Mouse (Mus musculus) heart, embryonic 13.5 days (tissue): Measurements from ENCODE around the gene Gm36210. TPM values are rescaled to one million over a fixed set of nuclear protein-coding genes. Genes with fewer than 3 reads are reported as not detected.
"Not testable (repeated sequence)": the region's sequence is repeated elsewhere in the genome, so short reads cannot be mapped to it uniquely, and the experiment has no call there.

Source experiments
- ATAC-seq: fragments of 200-750 bp; cut with Nextera tagmentation; 2 replicates; pipeline ENCODE4 v1.8.0; 2017; ENCODE audit warnings: moderate TSS enrichment; ENCODE audit not compliant: insufficient number of reproducible peaks, low FRiP score, low TSS enrichment; ENCODE audit errors: extremely low read depth
- H3K27ac ChIP-seq: fragments of 300-500 bp; sonication (generic); replicated peaks from 2 replicates; pipeline ENCODE4 v1.5.1; 2015; ENCODE audit warnings: moderate library complexity, mild to moderate bottlenecking, inconsistent platforms
- H3K27me3 ChIP-seq: fragments of 300-500 bp; sonication (generic); replicated peaks from 2 replicates; pipeline ENCODE4 v1.6.1; 2015; ENCODE audit warnings: mild to moderate bottlenecking, inconsistent platforms
- H3K36me3 ChIP-seq: fragments of 300-500 bp; sonication (generic); 2 replicates; pipeline ENCODE4 v1.6.1; 2015; ENCODE audit warnings: mild to moderate bottlenecking, inconsistent platforms
- H3K4me1 ChIP-seq: fragments of 300-500 bp; sonication (generic); 2 replicates; pipeline ENCODE4 v1.6.1; 2015; ENCODE audit warnings: inconsistent platforms
- H3K4me2 ChIP-seq: fragments of 300-500 bp; sonication (generic); 2 replicates; pipeline ENCODE4 v1.6.1; 2015; ENCODE audit warnings: inconsistent platforms, mild to moderate bottlenecking, moderate library complexity
- H3K4me3 ChIP-seq: fragments of 300-500 bp; sonication (generic); 2 replicates; pipeline ENCODE4 v1.5.1; 2015; ENCODE audit warnings: moderate library complexity, mild to moderate bottlenecking, inconsistent platforms
- H3K9ac ChIP-seq: fragments of 300-500 bp; sonication (generic); 2 replicates; pipeline ENCODE4 v1.6.1; 2015; ENCODE audit warnings: inconsistent platforms, mild to moderate bottlenecking, moderate library complexity
- H3K9me3 ChIP-seq: fragments of 300-500 bp; sonication (generic); 2 replicates; pipeline ENCODE4 v1.6.1; 2016; ENCODE audit warnings: inconsistent platforms
- WGBS: fragments of 180-500 bp; shearing (Covaris S2); methylation state at CpG from one replicate; pipeline ENCODE4 v1.1.7; 2015; ENCODE audit warnings: mixed read lengths; 5-methylcytosine and 5-hydroxymethylcytosine counted together
- polyA plus RNA-seq: library from polyadenylated mRNA; unstranded; fragments of >200 nt; fragmentation: Nextera tagmentation; extraction: Ambion mirVana; gene quantifications from 2 replicates; pipeline ENCODE4 v1.2.1, GENCODE M21; 2015

Gm36210 gene
- polyA plus RNA-seq, 1 experiment from 2014 or later: not detected

DNA sequence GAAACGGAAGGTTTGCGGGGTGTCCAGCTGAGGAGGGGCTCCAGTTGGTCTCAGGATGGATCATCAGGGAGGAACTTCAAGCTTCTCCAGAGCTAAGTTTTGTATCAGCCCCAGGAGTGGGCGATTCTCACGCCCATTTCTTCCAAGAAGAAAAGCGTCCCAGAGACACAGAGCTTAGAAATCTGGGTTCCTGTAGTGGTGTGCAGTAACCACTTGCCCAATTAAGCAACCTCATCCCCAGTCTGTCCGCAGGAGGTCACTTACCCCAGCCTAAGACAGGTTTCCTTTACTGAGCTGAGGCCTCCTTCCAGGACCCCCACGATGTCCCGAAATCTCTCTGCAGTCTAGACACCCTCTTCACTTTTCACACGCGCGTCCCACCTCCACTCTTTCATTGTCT lies 29.1 kb downstream of the Gm36210 start:
- Histone ChIP-seq H3K27me3 (no peaks in the 10 kb centered on the region), H3K4me2 (peak overlapping the region; percentile 94)
- WGBS: 7% methylated on average over 11 of the region's 11 CpGs

DNA sequence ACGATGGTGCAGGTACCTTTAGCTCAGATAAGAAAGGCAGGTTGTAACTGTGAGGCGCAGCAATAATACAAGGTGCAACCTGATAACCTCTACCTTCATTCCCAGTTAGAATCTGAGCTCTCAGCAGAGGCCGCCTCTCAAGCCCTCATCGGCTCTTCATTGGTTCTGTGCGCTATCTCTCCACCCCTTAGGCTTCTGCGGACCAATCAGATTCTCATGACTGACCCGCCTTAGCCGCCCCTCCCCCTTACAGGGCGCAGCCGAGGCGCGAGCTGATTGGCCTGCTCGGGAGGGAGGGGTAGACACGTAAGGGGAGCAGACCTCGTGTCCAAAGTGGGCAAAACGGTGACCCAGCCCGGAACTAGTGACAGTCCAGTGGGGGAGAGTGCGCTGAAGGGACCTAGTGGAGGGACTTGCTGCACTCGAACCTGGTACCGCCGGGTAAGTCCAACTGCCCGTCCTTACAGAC lies 29.5 kb downstream of the Gm36210 start, which contains the start of gene Isoc2a:
Gene Isoc2a, plus strand, starts transcription at position 401 of the 469 bp plus-strand sequence.
- peak within 1 kb of the TSS; percentile 53; the same call in 1 of the 2 replicates for H3K27ac ChIP-seq

More for the DNA sequence above, 29.1 kb downstream of the Gm36210 start:
- no peak for ATAC-seq
- H3K36me3 ChIP-seq: peaks cover 5% of the 10 kb centered on the region; the same call in 1 of the 2 replicates
- peaks cover 17% of the 10 kb centered on the region for H3K4me1 ChIP-seq
- H3K9me3 ChIP-seq: peaks cover 4% of the 10 kb centered on the region; the same call in 1 of the 2 replicates
- peak overlapping the region; percentile 53; the same call in 1 of the 2 replicates for H3K27ac ChIP-seq
- H3K4me3 ChIP-seq: peak overlapping the region; percentile 69
- H3K9ac ChIP-seq: peak overlapping the region; percentile 82

DNA sequence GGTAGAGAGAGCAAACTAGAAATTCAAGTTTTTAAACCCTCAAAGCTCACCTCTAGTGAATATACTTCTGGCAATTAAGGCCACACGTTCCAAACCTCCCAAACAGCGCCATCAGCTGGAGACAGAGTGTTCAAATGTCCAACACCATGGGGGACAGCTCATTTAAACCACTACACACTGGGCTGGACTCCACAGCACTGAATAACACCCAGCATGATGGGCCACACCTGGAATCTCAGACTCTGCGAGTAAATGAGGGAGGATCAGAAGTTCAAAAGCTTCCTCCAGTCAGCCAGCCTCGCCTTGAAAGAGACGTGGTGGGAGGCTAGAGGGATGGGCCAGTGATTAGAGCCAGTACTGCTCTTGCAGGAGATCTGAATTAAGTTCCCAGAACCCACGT lies 36.2 kb downstream of the Gm36210 start, which contains the start of gene Isoc2b:
Gene Isoc2b, minus strand, starts transcription at position 126 of the 400 bp plus-strand sequence.
- ATAC-seq: no peak
- Histone ChIP-seq H3K36me3 (no peaks in the 10 kb centered on the region), H3K4me2 (no peak within 1 kb of the TSS), H3K9ac (no peak within 1 kb of the TSS), H3K27ac (no peak within 1 kb of the TSS), H3K27me3 (no peaks in the 10 kb centered on the region), H3K4me3 (no peak within 1 kb of the TSS), H3K4me1 (peaks cover 20% of the 10 kb centered on the region), H3K9me3 (0 out of 2 replicates have a peak, but pooled peaks cover 3% of the 10 kb centered on the region)
- 51% methylated on average over 6 of the region's 6 CpGs for WGBS

More for the DNA sequence above, 29.5 kb downstream of the Gm36210 start, which contains the start of gene Isoc2a:
- WGBS: under 1% methylated on average over 22 of the region's 22 CpGs
- H3K9me3 ChIP-seq: 0 out of 2 replicates have a peak, but pooled peaks cover under 1% of the 10 kb centered on the region
- H3K36me3 ChIP-seq: peaks cover under 1% of the 10 kb centered on the region; the same call in 1 of the 2 replicates
- H3K9ac ChIP-seq: peak within 1 kb of the TSS; percentile 82
- H3K4me2 ChIP-seq: peak within 1 kb of the TSS; percentile 94
- no peaks in the 10 kb centered on the region for H3K27me3 ChIP-seq
- H3K4me3 ChIP-seq: peak within 1 kb of the TSS; percentile 69
- peak; percentile 98 for ATAC-seq
- peaks cover 17% of the 10 kb centered on the region for H3K4me1 ChIP-seq

DNA sequence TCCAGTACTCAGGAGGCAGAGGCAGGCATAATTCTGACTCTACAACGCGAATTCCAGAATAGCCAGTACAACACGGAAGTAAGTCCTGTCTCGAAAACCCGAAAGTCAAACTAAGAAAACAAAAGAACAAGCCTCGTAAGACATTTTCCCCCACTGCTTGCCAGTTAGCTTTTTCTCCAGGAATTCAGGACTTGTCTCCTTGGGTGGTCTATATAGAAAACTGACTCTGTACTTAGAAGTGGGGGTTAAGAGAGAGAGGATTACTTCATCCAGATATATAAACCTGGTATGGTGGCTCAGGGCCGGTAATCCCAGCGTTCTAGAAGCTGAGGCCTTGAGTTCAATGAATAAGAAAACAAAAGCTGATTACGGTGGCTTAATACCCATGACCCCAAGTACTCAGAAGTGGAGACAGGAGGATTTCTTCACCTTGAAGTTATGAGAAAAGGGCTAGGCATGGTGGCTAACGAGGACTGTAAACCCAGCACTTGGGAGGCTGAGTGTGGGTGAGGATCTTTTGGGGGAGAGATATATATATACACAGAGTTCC lies 39.6 kb downstream of the Gm36210 start:
- peaks cover 30% of the 10 kb centered on the region for H3K4me1 ChIP-seq
- no peaks in the 10 kb centered on the region for H3K27me3 ChIP-seq
- peak overlapping the region; percentile 61 for H3K4me3 ChIP-seq
- no peak for ATAC-seq
- H3K9ac ChIP-seq: peak overlapping the region; percentile 85
- H3K36me3 ChIP-seq: no peaks in the 10 kb centered on the region
- peak overlapping the region; percentile 72 for H3K4me2 ChIP-seq
- WGBS: 43% methylated on average over 10 of the region's 10 CpGs
- 0 out of 2 replicates have a peak, but pooled peaks cover 6% of the 10 kb centered on the region for H3K9me3 ChIP-seq
- H3K27ac ChIP-seq: peak overlapping the region; percentile 75

DNA sequence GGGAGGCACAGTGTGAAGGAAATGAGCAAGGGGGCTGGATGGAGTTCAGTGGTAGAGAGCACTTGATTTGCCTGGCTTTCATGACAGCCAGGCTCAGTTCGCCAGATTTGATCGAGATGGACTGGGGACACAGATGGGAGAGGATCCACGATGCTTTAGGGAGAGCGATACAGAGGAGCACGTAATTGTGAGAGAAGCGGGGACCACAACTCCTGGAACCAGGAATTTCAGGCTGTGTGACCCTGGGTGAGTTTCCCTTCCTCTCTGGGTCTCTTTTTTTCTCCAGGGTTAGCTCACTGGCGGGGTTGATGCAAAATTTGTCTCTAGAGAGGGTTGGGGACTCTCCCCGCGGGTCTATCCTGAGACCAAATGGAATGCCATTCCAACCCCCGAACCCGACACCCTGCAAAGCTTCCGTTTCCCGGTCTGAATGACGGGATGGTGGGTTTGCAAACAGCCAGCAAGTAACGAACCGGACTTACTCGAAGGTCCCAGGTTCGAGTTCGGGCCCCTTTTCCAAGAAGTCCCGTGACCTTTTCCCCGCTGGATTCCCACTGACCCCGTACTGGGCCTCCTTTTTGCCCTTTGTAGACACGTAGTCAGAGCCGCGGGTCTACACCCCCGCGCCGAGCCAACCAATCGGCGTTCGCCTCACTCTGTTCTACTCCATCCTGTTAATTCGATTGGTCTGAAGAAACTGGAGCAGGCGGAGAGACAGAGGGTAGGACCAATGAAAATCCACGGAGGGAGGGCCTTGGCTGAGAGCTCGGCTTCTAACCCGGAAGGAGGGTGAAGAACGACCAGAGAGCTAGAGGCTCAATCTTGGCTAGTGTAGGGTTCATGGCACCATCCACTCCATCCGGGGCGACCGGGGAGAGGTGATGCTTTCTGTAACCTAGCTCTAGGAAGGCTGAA lies 40.5 kb downstream of the Gm36210 start:
- Histone ChIP-seq H3K4me3 (peak overlapping the region; percentile 61), H3K36me3 (no peaks in the 10 kb centered on the region), H3K4me2 (peak overlapping the region; percentile 72), H3K9ac (peak overlapping the region; percentile 85), H3K4me1 (peaks cover 30% of the 10 kb centered on the region), H3K27ac (peak overlapping the region; percentile 75), H3K27me3 (no peaks in the 10 kb centered on the region), H3K9me3 (0 out of 2 replicates have a peak, but pooled peaks cover 6% of the 10 kb centered on the region)
- 4% methylated on average over 40 of the region's 40 CpGs for WGBS
- ATAC-seq: peak; percentile 100

DNA sequence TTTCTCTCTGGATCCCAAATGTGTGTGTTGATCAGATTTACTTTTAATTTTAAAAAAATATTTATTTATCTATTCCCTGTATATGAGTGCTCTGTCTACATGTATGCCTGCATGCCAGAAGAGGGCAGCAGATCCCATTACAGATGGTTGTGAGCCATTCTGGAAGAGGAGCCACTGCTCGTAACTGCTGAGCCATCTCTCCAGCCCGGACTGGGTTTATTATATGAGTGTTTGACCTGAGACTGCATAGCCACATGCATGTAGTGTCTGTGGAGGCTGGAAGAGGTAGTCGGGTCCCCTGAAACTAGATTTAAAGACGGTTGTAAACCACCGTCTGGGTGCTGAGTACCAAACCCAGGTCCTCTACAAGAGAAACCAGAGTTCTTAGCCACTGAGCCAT lies 41.2 kb downstream of the Gm36210 start:
- no peaks in the 10 kb centered on the region for H3K27me3 ChIP-seq
- peak overlapping the region; percentile 61 for H3K4me3 ChIP-seq
- no peaks in the 10 kb centered on the region for H3K36me3 ChIP-seq
- H3K9me3 ChIP-seq: 0 out of 2 replicates have a peak, but pooled peaks cover 6% of the 10 kb centered on the region
- no peak overlapping the region for H3K27ac ChIP-seq
- 66% methylated on average over 5 of the region's 5 CpGs for WGBS
- ATAC-seq: no peak
- H3K4me1 ChIP-seq: peaks cover 30% of the 10 kb centered on the region
- no peak overlapping the region; the same call in 1 of the 2 replicates for H3K9ac ChIP-seq
- H3K4me2 ChIP-seq: peak overlapping the region; percentile 72

DNA sequence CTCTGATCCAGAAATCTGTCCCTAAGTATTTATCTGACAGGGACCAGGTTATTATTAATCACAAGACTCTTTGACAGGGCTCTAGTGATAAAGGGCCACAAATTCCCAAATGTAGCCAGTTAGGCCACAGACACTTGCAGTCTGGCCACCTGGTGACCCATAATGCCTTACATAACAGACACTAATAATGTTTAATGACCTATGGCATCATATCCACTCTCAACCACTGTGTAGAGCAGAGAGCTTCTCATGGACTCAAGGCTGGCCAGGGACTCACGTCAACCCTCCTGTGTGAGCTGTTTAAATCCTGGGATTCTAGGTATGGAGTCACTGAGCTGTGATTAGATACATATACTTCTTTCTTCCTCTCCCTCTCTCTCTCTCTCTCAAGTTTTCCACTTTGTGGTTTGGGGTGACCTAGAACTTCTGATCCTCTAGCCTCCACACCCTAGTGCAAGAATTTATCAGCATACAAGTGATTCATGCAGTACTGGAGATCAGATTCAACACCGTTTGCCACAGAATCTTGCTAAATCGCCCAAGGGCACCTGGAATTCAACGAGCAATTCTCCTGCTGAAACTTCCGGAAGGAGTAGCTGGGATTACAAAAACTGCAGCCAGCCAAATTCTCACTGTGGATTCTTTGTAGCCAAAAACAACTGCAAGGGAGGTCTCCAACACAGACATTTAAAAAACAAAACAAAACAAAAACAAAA lies 42.0 kb downstream of the Gm36210 start:
- no peak for ATAC-seq
- no peak overlapping the region for H3K9ac ChIP-seq
- H3K36me3 ChIP-seq: no peaks in the 10 kb centered on the region
- peaks cover 3% of the 10 kb centered on the region; the same call in 1 of the 2 replicates for H3K27me3 ChIP-seq
- 81% methylated on average over 5 of the region's 5 CpGs for WGBS
- peaks cover 30% of the 10 kb centered on the region for H3K4me1 ChIP-seq
- H3K4me2 ChIP-seq: no peak overlapping the region
- H3K27ac ChIP-seq: no peak overlapping the region; the same call in 1 of the 2 replicates
- 0 out of 2 replicates have a peak, but pooled peaks cover 6% of the 10 kb centered on the region for H3K9me3 ChIP-seq
- no peak overlapping the region for H3K4me3 ChIP-seq

DNA sequence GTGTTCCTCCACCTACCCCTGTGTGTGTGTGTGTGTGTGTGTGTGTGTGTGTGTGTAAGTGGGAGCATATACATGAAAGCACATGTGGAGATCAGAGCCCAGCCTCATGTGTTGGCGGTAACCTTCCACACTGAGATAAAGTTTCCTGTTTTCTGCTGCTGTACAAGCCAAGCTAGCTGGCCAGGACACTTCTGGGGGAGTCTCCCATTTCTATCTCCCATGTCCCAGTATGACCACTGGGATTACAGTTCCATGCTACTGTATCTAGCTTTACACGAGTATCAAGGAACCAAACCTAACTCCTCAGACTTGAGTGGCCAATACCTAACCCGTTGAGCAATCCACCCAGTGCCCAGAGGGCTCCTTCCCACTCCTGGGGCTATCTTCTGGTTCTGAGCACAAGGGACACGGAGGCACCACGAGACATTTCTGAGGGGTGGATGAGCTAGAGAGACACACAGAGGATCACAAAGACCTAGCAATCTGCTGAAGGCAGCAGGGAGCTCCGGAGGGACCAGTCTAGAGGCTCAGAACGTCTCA lies 42.7 kb downstream of the Gm36210 start:
- H3K9ac ChIP-seq: no peak overlapping the region
- 0 out of 2 replicates have a peak, but pooled peaks cover 6% of the 10 kb centered on the region for H3K9me3 ChIP-seq
- 64% methylated on average over 7 of the region's 7 CpGs for WGBS
- H3K4me2 ChIP-seq: no peak overlapping the region
- H3K27ac ChIP-seq: peak overlapping the region; percentile 39; the same call in 1 of the 2 replicates
- H3K4me3 ChIP-seq: no peak overlapping the region
- ATAC-seq: no peak
- H3K27me3 ChIP-seq: peaks cover 9% of the 10 kb centered on the region; the same call in 1 of the 2 replicates
- peaks cover 30% of the 10 kb centered on the region for H3K4me1 ChIP-seq
- no peaks in the 10 kb centered on the region for H3K36me3 ChIP-seq

DNA sequence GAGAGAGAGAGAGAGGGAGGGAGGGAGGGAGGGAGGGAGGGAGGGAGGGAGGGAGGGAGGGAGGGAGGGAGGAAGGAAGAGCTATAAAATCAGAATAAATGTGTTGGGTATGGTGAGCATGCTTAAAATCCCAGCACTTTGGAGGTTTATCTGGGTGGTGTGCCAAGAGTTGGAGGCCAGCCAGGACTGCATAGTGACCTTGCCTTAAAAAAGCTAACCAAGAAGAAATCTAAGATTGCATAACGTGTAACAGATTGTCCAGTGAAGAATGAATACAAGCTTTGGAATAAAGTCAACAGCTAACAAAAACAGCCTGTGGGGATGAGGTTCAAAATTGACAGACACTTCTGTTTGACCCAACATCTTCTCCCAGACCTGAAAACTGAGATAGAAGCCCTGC lies 43.3 kb downstream of the Gm36210 start:
- no peaks in the 10 kb centered on the region for H3K36me3 ChIP-seq
- peak overlapping the region; percentile 39; the same call in 1 of the 2 replicates for H3K27ac ChIP-seq
- H3K9me3 ChIP-seq: 0 out of 2 replicates have a peak, but pooled peaks cover 6% of the 10 kb centered on the region
- peaks cover 28% of the 10 kb centered on the region for H3K4me1 ChIP-seq
- no peak overlapping the region for H3K4me3 ChIP-seq
- WGBS: 12% methylated on average over 1 of the region's 1 CpGs
- ATAC-seq: no peak
- H3K4me2 ChIP-seq: no peak overlapping the region
- H3K9ac ChIP-seq: no peak overlapping the region
- H3K27me3 ChIP-seq: peaks cover 14% of the 10 kb centered on the region; the same call in 1 of the 2 replicates

DNA sequence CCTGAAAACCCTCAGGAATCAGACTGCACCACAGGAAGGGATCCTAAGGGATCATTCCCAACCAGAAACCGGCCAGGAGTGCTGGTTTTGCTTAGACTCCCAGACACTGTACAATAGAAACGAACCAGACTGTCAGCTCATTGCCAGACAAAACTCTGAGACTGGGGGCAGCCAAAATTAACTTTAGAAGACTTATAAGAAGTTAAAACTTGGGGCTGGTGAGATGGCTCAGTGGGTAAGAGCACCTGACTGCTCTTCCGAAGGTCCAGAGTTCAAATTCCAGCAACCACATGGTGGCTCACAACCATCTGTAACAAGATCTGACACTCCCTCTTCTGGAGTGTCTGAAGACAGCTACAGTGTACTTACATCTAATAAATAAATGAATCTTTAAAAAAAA lies 45.4 kb downstream of the Gm36210 start:
- H3K4me3 ChIP-seq, ATAC-seq, H3K4me2 ChIP-seq, H3K36me3 ChIP-seq, H3K9ac ChIP-seq, H3K27ac ChIP-seq, H3K9me3 ChIP-seq: not testable (repeated sequence)
- H3K27me3 ChIP-seq: peaks cover 31% of the 10 kb centered on the region
- WGBS: 63% methylated on average over 3 of the region's 3 CpGs
- peaks cover 13% of the 10 kb centered on the region for H3K4me1 ChIP-seq
